Mouse (Mus musculus) kidney, embryonic 15.5 days (tissue): Measurements from ENCODE around the gene Hoxd4. TPM values are rescaled to one million over a fixed set of nuclear protein-coding genes. Genes with fewer than 3 reads are reported as not detected.

ENCODE experiments used
- ATAC-seq: fragments of 200-750 bp; cut with Nextera tagmentation; replicated peaks from 2 replicates; pipeline ENCODE4 v1.8.0; 2017; ENCODE audit warnings: moderate TSS enrichment; ENCODE audit not compliant: low FRiP score
- H3K27ac ChIP-seq: fragments of 300-500 bp; sonication (generic); 2 replicates; pipeline ENCODE4 v1.5.1; 2015; ENCODE audit warnings: mild to moderate bottlenecking, inconsistent platforms
- H3K27me3 ChIP-seq: fragments of 300-500 bp; sonication (generic); 2 replicates; pipeline ENCODE4 v1.6.1; 2015; ENCODE audit warnings: inconsistent platforms
- H3K36me3 ChIP-seq: fragments of 300-500 bp; sonication (generic); 2 replicates; pipeline ENCODE4 v1.6.1; 2015; ENCODE audit warnings: inconsistent platforms
- H3K4me1 ChIP-seq: fragments of 300-500 bp; sonication (generic); 2 replicates; pipeline ENCODE4 v1.6.1; 2015; ENCODE audit warnings: inconsistent platforms
- H3K4me2 ChIP-seq: fragments of 300-500 bp; sonication (generic); 2 replicates; pipeline ENCODE4 v1.6.1; 2015; ENCODE audit warnings: moderate library complexity, mild to moderate bottlenecking, inconsistent platforms
- H3K4me3 ChIP-seq: fragments of 300-500 bp; sonication (generic); replicated peaks from 2 replicates; pipeline ENCODE4 v1.5.1; 2015; ENCODE audit warnings: mild to moderate bottlenecking, inconsistent platforms
- H3K9ac ChIP-seq: fragments of 300-500 bp; sonication (generic); 2 replicates; pipeline ENCODE4 v1.6.1; 2015; ENCODE audit warnings: mild to moderate bottlenecking, inconsistent platforms
- H3K9me3 ChIP-seq: fragments of 300-500 bp; sonication (generic); replicated peaks from 2 replicates; pipeline ENCODE4 v1.6.1; 2016; ENCODE audit warnings: inconsistent platforms
- WGBS: fragments of 180-500 bp; shearing (Covaris S2); methylation state at CpG from one replicate; pipeline ENCODE4 v1.1.7; 2015; ENCODE audit warnings: mixed read lengths; 5-methylcytosine and 5-hydroxymethylcytosine counted together
- polyA plus RNA-seq: library from polyadenylated mRNA; unstranded; fragments of >200 nt; fragmentation: Nextera tagmentation; extraction: Ambion mirVana; gene quantifications from 2 replicates; pipeline ENCODE4 v1.2.1, GENCODE M21; 2015

Gene Hoxd4
- polyA plus RNA-seq, 1 experiment from 2014 or later, result 5.6 TPM

- Histone ChIP-seq H3K36me3 (no peaks in the 10 kb centered on the region), H3K9ac (peak overlapping the region; percentile 95), H3K4me2 (peak overlapping the region; percentile 75), H3K4me1 (peaks cover 54% of the 10 kb centered on the region), H3K27ac (peak overlapping the region; percentile 100), H3K27me3 (0 out of 2 replicates have a peak, but pooled peaks cover 1% of the 10 kb centered on the region), H3K4me3 (peak overlapping the region; percentile 79), H3K9me3 (no peaks in the 10 kb centered on the region)
- WGBS, result under 1% methylated on average over 60 of the region's 85 CpGs
- peak; percentile 38; the same call in 1 of the 2 replicates for ATAC-seq
Observed at GRCm38 (mm10) chr2:74705467-74706089, 6.2 kb upstream of the Hoxd4 start.

- no peak for ATAC-seq
- no peaks in the 10 kb centered on the region for H3K36me3 ChIP-seq
- H3K4me2 ChIP-seq, result peak overlapping the region; percentile 75
- H3K4me1 ChIP-seq, result peaks cover 51% of the 10 kb centered on the region
- peak overlapping the region; percentile 95 for H3K9ac ChIP-seq
- no peaks in the 10 kb centered on the region for H3K9me3 ChIP-seq
- H3K27me3 ChIP-seq, result no peaks in the 10 kb centered on the region
- WGBS, result 2% methylated on average over 13 of the region's 13 CpGs
- peak overlapping the region; percentile 79 for H3K4me3 ChIP-seq
- H3K27ac ChIP-seq, result peak overlapping the region; percentile 100
Observed at GRCm38 (mm10) chr2:74706393-74706960, 5.3 kb upstream of the Hoxd4 start.

GRCm38 (mm10) chr2:74707599-74707998 is 4.1 kb upstream of the Hoxd4 start:
- H3K4me1 ChIP-seq, result peaks cover 48% of the 10 kb centered on the region
- no peaks in the 10 kb centered on the region for H3K9me3 ChIP-seq
- H3K4me2 ChIP-seq, result peak overlapping the region; percentile 75
- WGBS, result 9% methylated on average over 7 of the region's 7 CpGs
- peak overlapping the region; percentile 35 for H3K9ac ChIP-seq
- peak overlapping the region; percentile 79 for H3K4me3 ChIP-seq
- H3K27ac ChIP-seq, result peak overlapping the region; percentile 64
- H3K36me3 ChIP-seq, result no peaks in the 10 kb centered on the region
- H3K27me3 ChIP-seq, result no peaks in the 10 kb centered on the region
- no peak for ATAC-seq

- Histone ChIP-seq H3K27ac (peak overlapping the region; percentile 64), H3K9ac (peak overlapping the region; percentile 35), H3K4me2 (peak overlapping the region; percentile 75), H3K27me3 (no peaks in the 10 kb centered on the region), H3K4me3 (peak overlapping the region; percentile 79), H3K9me3 (no peaks in the 10 kb centered on the region), H3K36me3 (no peaks in the 10 kb centered on the region), H3K4me1 (peaks cover 40% of the 10 kb centered on the region)
- WGBS, result 30% methylated on average over 4 of the region's 4 CpGs
- ATAC-seq, result no peak
Observed at GRCm38 (mm10) chr2:74708676-74709075, 3.1 kb upstream of the Hoxd4 start.

- WGBS, result 20% methylated on average over 5 of the region's 5 CpGs
- Histone ChIP-seq H3K4me1 (peaks cover 41% of the 10 kb centered on the region), H3K9ac (no peak overlapping the region; the same call in 1 of the 2 replicates), H3K9me3 (no peaks in the 10 kb centered on the region), H3K36me3 (no peaks in the 10 kb centered on the region), H3K4me2 (peak overlapping the region; percentile 75), H3K27me3 (no peaks in the 10 kb centered on the region), H3K27ac (peak overlapping the region; percentile 96), H3K4me3 (peak overlapping the region; percentile 95)
- no peak for ATAC-seq
Observed at GRCm38 (mm10) chr2:74709465-74710419, 2.0 kb upstream of the Hoxd4 start.

- ATAC-seq, result no peak
- H3K27me3 ChIP-seq, result no peaks in the 10 kb centered on the region
- H3K4me2 ChIP-seq, result peak overlapping the region; percentile 75
- H3K4me1 ChIP-seq, result peaks cover 53% of the 10 kb centered on the region
- no peaks in the 10 kb centered on the region for H3K36me3 ChIP-seq
- under 1% methylated on average over 16 of the region's 16 CpGs for WGBS
- peak overlapping the region; percentile 99 for H3K9ac ChIP-seq
- H3K4me3 ChIP-seq, result peak overlapping the region; percentile 95
- peak overlapping the region; percentile 96 for H3K27ac ChIP-seq
- H3K9me3 ChIP-seq, result no peaks in the 10 kb centered on the region
Observed at GRCm38 (mm10) chr2:74710929-74711543, 693 bp upstream of the Hoxd4 start.

- Histone ChIP-seq H3K9ac (peak overlapping the region; percentile 99), H3K4me3 (peak overlapping the region; percentile 95), H3K9me3 (no peaks in the 10 kb centered on the region), H3K36me3 (no peaks in the 10 kb centered on the region), H3K4me1 (peaks cover 60% of the 10 kb centered on the region), H3K27me3 (no peaks in the 10 kb centered on the region), H3K4me2 (peak overlapping the region; percentile 75), H3K27ac (peak overlapping the region; percentile 96)
- no peak for ATAC-seq
- WGBS, result 4% methylated on average over 19 of the region's 19 CpGs
Observed at GRCm38 (mm10) chr2:74713239-74714150, 1.8 kb downstream of the Hoxd4 start.

GRCm38 (mm10) chr2:74714156-74714789 is 2.5 kb downstream of the Hoxd4 start:
- Histone ChIP-seq H3K27ac (peak overlapping the region; percentile 96), H3K4me3 (peak overlapping the region; percentile 95), H3K9ac (peak overlapping the region; percentile 99), H3K36me3 (no peaks in the 10 kb centered on the region), H3K4me1 (peaks cover 61% of the 10 kb centered on the region), H3K27me3 (no peaks in the 10 kb centered on the region), H3K9me3 (no peaks in the 10 kb centered on the region), H3K4me2 (peak overlapping the region; percentile 75)
- WGBS, result 2% methylated on average over 18 of the region's 18 CpGs
- no peak for ATAC-seq

- Histone ChIP-seq H3K4me3 (peak overlapping the region; percentile 95), H3K9ac (peak overlapping the region; percentile 99)
- ATAC-seq, result peak; percentile 82
Observed at GRCm38 (mm10) chr2:74714881-74715280, 3.2 kb downstream of the Hoxd4 start.

GRCm38 (mm10) chr2:74715504-74716241 is 3.9 kb downstream of the Hoxd4 start:
- peak; percentile 77 for ATAC-seq
- H3K9ac ChIP-seq, result peak overlapping the region; percentile 99; the same call in 1 of the 2 replicates
- H3K27ac ChIP-seq, result peak overlapping the region; percentile 96
- WGBS, result 3% methylated on average over 26 of the region's 26 CpGs
- H3K4me2 ChIP-seq, result peak overlapping the region; percentile 75
- peaks cover 61% of the 10 kb centered on the region for H3K4me1 ChIP-seq
- no peaks in the 10 kb centered on the region for H3K27me3 ChIP-seq
- peak overlapping the region; percentile 95 for H3K4me3 ChIP-seq
- H3K36me3 ChIP-seq, result no peaks in the 10 kb centered on the region
- no peaks in the 10 kb centered on the region for H3K9me3 ChIP-seq

More at GRCm38 (mm10) chr2:74714881-74715280, 3.2 kb downstream of the Hoxd4 start:
- Histone ChIP-seq H3K27me3 (no peaks in the 10 kb centered on the region), H3K4me2 (peak overlapping the region; percentile 75), H3K4me1 (peaks cover 61% of the 10 kb centered on the region), H3K9me3 (no peaks in the 10 kb centered on the region), H3K27ac (peak overlapping the region; percentile 96), H3K36me3 (no peaks in the 10 kb centered on the region)
- WGBS, result 1% methylated on average over 14 of the region's 14 CpGs
